Mouse (Mus musculus) 416B (cell line): ENCODE measurements around the gene Tspan13.

Source experiments
- DNase-seq: peaks from one replicate; pipeline ENCODE4 v3.0.0; 2011; ENCODE audit warnings: low read depth

Tspan13 gene

DNA sequence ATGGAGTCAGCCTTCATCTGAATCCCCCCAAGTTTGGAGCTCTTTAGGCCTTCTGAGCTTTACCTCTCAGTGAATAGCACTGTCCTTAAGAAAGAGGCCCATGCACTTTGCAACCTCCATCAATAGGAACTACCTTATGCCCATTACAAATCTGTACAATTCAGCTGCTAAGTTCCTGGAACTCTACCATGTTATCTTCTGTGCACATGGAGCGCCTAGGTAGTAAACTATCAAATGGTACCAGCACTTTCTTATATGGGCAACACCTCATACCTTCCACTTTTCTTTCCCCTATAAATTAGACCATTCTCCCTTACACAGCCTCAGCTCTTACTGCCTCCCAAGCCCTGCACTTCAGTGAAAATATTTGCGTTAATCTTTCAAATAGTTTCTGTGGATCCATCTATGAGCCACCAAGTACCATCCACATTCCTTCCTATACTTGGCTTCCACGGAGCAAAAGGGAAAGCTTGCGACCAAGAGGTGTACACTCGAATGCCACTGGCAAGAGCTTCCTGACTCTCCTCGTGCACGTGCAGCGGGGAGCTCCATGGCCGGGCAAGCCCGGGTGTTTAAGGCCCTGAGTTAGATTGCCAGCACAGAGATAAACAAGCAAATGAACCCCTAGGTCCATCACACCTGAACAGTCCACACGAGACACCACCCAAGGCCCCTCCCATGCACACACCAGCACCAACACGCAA lies 11.5 kb downstream of the Tspan13 start:
- no peak for DNase-seq

- DNase-seq, result peak; percentile 19
Observed at GRCm38 (mm10) chr12:36029687-36030086, 12.6 kb downstream of the Tspan13 start.

GRCm38 (mm10) chr12:36028968-36029645 lies 13.2 kb downstream of the Tspan13 start:
- no peak for DNase-seq

GRCm38 (mm10) chr12:36027171-36027570 lies 15.1 kb downstream of the Tspan13 start:
- no peak for DNase-seq

- DNase-seq, result no peak
Observed at GRCm38 (mm10) chr12:36026126-36026525, 16.2 kb downstream of the Tspan13 start.

GRCm38 (mm10) chr12:36020710-36021109 lies 21.6 kb downstream of the Tspan13 start:
- DNase-seq, result no peak

DNA sequence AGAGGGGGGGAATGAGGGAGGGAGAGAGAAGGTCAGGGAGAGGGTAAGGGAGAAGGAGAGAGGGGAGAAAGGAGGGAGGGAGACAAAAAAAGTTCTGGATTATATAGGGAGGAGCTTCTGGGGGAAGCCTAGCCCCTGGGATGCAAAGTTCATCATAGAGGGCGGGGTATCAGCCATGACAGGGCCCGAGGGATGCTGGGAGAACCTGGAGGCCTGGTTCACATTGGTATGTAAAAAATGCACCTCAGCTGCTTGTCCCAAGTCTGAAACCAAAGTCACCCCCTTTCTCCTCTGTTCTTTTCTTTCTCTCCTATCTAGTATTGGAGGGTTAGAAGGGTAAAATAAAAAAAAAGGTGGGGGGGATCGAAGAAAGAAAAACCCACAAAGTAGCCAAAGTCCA lies 22.2 kb downstream of the Tspan13 start:
- DNase-seq, result no peak

DNA sequence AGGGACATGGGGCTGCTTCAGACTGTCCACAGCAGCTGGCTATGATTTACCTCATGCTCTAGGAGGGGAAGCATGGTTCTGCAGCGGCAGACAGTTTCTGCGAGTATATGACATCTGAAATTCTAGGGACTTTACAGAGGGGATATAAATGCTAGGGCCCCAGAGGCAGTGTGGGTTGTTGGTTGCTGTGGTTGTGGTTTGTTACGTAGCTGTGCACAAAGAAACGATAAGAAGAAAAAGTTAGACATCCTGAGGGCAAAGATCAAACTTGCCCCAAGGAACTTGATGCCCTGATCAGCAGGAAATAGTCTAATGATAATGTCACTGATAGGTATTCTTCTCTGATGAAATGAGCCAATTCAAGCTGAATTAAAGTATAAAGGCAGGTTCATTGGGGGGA lies 22.7 kb downstream of the Tspan13 start:
- DNase-seq, result peak; percentile 72

DNA sequence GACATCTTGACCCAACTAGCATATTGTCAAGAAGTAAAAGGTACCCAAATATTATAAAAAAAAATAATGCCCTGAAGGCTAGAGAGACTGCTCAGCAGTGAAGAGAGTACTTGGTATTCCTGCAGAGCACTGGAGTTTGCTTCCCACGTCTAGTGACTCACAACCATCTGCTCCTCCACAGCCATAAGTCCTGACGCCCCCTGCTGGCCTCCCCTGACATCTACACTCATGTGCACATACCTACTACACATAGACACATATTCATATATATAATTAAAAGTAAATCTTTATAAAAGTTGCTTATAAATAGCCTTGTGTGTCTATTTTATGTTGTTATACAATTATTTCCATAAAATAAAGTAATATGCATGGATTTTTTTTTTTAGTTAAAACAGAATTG lies 24.5 kb downstream of the Tspan13 start:
- no peak for DNase-seq

DNA sequence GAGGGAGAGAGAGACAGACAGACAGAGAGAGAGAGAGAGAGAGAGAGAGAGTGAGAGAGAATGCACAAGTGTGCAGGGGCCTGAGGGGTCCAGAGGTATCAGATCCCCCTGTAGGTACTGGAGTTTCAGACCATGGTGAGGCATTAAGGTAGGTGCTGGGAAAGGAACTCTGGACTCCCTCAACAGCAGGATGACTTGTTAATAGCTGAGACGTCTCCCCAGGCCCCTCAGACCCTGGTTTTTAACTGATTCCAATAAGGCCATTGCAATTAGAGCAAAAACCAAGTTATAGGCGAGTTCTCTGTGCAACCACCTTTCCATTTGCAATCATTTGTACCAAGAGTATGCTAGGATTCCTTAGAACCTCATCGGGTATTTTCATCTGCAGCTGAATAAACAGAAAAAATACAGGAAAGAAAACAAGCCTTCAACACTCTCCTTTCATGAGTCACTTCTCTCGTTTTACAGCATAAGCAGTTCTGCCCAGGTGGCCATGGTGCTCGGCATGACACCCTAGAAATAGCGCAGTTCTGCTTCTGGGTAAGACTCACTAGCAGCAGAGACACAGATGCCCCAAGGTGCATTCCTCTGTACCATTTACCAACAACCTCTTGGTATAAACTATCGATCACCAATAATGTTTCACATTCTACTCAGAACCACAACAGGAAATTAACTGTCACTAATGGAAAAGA lies 28.9 kb downstream of the Tspan13 start:
- no peak for DNase-seq

- no peak for DNase-seq
Observed at GRCm38 (mm10) chr12:36008364-36009047, 33.8 kb downstream of the Tspan13 start.

GRCm38 (mm10) chr12:36007581-36007980 lies 34.7 kb downstream of the Tspan13 start:
- no peak for DNase-seq

DNA sequence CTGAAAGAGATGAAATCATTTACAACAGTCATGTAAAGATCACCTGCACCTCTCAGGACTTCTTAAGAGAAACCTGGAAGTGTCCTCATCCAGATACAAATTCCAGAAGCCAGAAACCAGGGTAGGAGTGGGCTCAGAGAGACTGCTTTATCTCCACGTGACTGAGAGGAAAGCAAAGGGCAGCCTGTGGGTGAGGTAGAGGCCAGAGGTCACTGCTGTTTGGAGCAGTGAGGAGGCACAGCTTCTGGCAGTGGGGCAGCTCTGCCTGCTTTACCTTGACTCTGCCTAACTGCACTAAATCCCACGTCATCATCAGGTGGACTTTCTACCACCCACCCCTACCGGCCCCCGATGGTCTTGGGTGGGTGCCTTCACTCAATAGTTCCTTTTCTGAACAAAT lies 37.6 kb downstream of the Tspan13 start:
- no peak for DNase-seq

GRCm38 (mm10) chr12:35995799-35996198 lies 46.5 kb downstream of the Tspan13 start:
- DNase-seq, result peak; percentile 68

DNA sequence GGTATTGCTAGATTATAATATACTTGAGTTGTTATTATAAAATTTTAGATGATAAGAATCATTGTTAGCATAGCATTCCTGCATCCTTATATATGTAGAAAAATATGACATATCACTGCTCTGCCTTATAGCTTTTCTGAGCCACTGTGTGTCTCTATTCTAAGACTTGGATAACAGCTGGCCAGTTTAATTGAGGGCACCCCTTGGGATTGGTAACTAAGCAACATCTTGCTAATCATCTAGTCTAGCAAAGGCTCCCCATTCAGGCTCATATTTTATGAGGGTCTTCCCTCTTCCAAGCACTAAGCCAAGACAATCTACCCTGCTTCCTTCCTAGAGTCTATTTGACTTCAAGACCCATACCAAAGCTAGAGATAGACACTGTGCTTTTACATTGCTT lies 48.2 kb downstream of the Tspan13 start:
- no peak for DNase-seq

DNA sequence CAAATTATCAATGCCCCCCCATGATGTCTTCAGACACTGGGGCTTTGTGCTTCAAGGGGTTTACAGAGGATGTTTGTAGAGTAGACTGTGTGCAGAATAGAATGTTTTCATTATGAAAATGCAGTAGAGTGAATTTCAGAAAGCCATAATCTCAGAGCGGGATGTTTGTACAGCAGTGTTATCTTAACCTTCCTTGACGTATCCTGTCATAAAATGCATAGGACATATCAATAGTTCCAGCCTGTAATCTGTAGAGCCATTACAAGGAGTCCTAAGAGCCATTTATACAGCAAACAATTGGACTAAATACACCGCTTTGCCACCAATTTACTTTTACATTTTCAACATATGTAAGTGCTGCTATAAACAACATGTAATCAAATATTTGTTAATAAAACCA lies 48.7 kb downstream of the Tspan13 start:
- no peak for DNase-seq

DNA sequence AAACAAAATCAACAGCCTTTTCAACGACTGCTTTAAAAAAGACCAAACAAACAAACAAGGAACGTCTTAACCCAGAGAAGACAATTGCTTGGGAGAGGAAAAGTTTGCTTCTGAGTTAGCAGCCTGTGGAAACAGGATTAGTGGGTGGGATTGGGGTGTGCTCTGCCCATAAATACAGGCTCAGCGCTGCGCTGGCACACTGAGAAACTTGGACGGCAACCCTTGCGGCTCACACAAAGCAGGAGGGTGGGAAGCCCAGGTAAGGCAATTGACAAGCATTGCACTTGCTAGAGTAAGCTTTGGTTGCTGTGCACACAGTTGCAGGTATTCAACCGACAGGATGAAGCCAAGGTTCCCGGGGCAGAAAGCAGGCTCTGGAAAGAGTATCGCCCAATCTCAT lies 49.6 kb downstream of the Tspan13 start, which contains the start of gene Agr2:
Gene Agr2, plus strand, starts transcription at position 197 of the 400 bp plus-strand sequence.
- DNase-seq, result no peak

DNA sequence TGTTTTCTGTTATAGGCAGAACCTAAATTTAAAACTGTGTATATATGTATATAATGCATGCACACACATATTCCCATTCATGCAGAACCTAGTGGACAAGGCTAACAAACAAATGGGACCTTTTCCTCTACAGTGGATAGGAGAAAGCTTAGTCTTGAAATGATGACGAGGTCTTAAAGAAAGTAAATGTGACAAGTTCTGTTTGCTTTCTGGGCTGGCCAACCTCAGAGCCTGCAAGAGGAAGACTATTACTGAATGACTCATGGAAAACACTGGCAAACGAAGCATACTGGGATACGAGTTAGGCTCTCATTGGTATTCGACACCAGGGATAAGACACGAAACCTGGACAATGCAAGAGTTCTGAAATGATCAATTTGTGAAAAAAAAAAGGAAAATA lies 57.6 kb downstream of the Tspan13 start:
- no peak for DNase-seq

- peak; percentile 72 for DNase-seq
Observed at GRCm38 (mm10) chr12:35983472-35983871, 58.8 kb downstream of the Tspan13 start.

DNA sequence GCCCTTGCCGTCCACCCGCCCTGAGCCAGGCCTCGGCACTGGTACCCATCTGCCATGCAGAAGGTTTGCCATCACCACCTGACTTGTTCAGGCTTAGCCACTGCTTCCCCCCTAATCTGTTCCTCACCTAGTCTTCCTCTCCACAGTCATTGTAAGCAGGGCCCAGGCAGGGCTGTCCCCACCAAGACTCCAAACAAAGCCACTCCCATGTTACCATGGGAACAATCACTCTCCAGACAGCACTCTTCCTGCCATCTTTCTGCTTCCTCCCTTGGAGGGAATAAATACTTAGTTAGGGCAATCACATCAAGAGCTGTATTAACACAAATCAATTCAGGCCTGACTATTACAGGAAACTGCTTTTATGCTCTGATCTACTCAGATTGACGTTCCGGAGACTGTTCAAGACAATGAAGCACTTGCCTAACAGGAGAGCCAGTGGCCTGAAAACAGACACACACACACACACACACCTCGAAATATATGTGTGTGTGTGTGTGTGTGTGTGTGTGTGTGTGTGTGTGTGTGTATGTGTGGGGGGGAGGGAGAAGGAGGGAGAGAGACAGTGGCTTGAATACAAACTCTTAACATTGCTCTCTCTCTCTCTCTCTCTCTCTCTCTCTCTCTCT lies 60.5 kb downstream of the Tspan13 start:
- peak; percentile 49 for DNase-seq

DNA sequence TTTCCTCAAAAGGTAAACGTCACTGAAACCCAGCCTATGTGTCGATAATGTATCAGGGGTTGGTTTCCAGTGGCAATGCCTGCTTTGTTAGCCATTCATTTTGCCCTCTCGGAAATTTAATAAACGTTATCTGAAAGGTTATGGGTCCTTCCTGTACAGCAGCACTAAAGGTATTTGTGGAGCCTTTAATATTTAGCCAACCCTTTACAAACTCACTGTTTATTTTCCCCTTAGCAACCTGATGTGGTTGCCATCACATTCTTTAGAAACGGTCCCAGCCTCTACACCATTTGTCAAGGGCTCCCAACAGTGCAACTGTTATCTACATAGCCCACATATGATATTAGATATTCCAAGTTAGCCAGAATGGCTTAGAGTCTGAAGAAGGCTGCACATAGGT lies 62.7 kb downstream of the Tspan13 start:
- no peak for DNase-seq

DNA sequence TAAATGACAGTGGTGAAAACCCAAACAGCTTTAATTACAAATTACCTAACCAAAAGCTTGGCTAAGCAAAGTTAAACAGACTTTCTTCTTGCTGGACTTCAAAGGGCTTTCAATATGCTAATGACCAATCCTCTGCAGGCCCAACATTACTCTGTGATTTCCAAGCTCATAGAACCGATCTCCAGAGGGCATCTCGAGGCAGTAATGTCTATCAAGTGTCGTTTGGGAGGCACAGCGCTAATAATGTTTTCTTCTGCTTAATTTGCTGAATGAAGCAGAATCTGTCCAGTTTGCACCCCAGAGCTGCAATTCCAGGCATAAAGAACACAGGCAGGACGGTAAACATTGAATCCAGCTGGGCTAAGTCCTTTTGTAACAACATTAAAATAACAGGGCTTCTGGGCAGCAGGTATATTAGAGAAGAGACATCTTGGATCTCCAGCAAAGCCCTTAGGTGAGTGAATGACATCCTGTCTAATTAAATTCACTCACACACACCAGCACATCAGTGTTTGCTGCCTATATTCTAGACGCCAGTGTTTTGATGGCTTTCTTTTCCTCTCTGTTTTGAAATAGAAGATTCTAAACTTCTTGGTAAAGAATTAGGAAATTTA lies 64.6 kb downstream of the Tspan13 start:
- no peak for DNase-seq
